Mouse (Mus musculus) ES-E14 (cell line): Measurements from ENCODE around the gene Ddx51. TPM values are rescaled to one million over a fixed set of nuclear protein-coding genes. Genes with fewer than 3 reads are reported as not detected.
A peak's percentile ranks its signal among the peaks of the same experiment; 100 is the strongest.

ENCODE experiments used
- DNase-seq: peaks from one replicate; pipeline ENCODE4 v3.0.0-alpha.2; 2013; ENCODE audit warnings: low read depth, low spot score
- H3K27ac ChIP-seq: 2 replicates; pipeline ENCODE4 v1.5.1; 2012; ENCODE audit warnings: low read depth, mild to moderate bottlenecking, low read length, moderate library complexity, mixed read lengths; ENCODE audit not compliant: poor library complexity, insufficient read depth, severe bottlenecking
- H3K36me3 ChIP-seq: 2 replicates; pipeline ENCODE4 v1.6.1; 2012; ENCODE audit warnings: mild to moderate bottlenecking, low read length, moderate library complexity, mixed read lengths; ENCODE audit not compliant: control insufficient read depth, poor library complexity, insufficient read depth, severe bottlenecking
- H3K4me1 ChIP-seq, 2 experiments: fragments of 150-350 bp in 1 of 2; sonication (generic) in 1 of 2; 2 replicates each; pipeline ENCODE4 v1.6.1; 2012; ENCODE audit warnings: low read length in 2 of 2, mild to moderate bottlenecking in 1 of 2, mixed read lengths in 1 of 2; ENCODE audit not compliant: control insufficient read depth in 2 of 2, insufficient read depth in 2 of 2, poor library complexity in 1 of 2
- H3K4me3 ChIP-seq, 2 experiments: fragments of 150-350 bp in 1 of 2; sonication (generic) in 1 of 2; 2 replicates each; pipeline ENCODE4 v1.5.1; 2012; ENCODE audit warnings: low read length in 2 of 2, low read depth in 1 of 2, mild to moderate bottlenecking in 1 of 2, mixed read lengths in 1 of 2; ENCODE audit not compliant: insufficient read depth in 1 of 2, poor library complexity in 1 of 2, severe bottlenecking in 1 of 2
- H3K9ac ChIP-seq: 2 replicates; pipeline ENCODE4 v1.6.1; 2012; ENCODE audit warnings: low read depth, mild to moderate bottlenecking, low read length, mixed read lengths; ENCODE audit not compliant: poor library complexity, insufficient read depth, severe bottlenecking
- H3K9me3 ChIP-seq: fragments of 150-350 bp; sonication (generic); 2 replicates; pipeline ENCODE4 v1.6.1; 2012; ENCODE audit warnings: low read depth, mild to moderate bottlenecking, low read length; ENCODE audit not compliant: control insufficient read depth, insufficient read depth
- CHD2 ChIP-seq: IDR thresholded peaks from 2 replicates; pipeline ENCODE4 v1.6.1; 2014; ENCODE audit warnings: mild to moderate bottlenecking, low read depth, low read length, inconsistent platforms
- HCFC1 ChIP-seq: IDR thresholded peaks from 2 replicates; pipeline ENCODE4 v1.6.1; 2012; ENCODE audit warnings: low read length, inconsistent platforms, borderline replicate concordance; ENCODE audit not compliant: insufficient read depth
- MAFK ChIP-seq: IDR thresholded peaks from 2 replicates; pipeline ENCODE4 v1.6.1; 2014; ENCODE audit warnings: mild to moderate bottlenecking, low read depth, low read length, inconsistent platforms; ENCODE audit not compliant: insufficient read depth
- ZC3H11A ChIP-seq: IDR thresholded peaks from 2 replicates; pipeline ENCODE4 v1.6.1; 2012; ENCODE audit warnings: low read depth, mild to moderate bottlenecking, inconsistent platforms, low read length, borderline replicate concordance
- ZNF384 ChIP-seq: IDR thresholded peaks from 2 replicates; pipeline ENCODE4 v1.6.1; 2012; ENCODE audit warnings: low read depth, low read length, inconsistent platforms
- in situ Hi-C, 2 experiments: fragments of 600-800 bp; cut with MboI; formaldehyde crosslinking; loops; one replicate each; pipeline ENCODE4 v1.15.1; 2025; ENCODE audit warnings: low sequenced_read_pairs in 2 of 2, inconsistent platforms in 1 of 2; ENCODE audit not compliant: unreplicated experiment in 2 of 2
- total RNA-seq: library from RNA; depleted of rRNA; stranded (reverse); fragments of 300-350 nt; gene quantifications from 2 replicates; pipeline ENCODE4 v1.2.3, GENCODE M21; 2012

Gene Ddx51
- total RNA-seq, 1 experiment: 32.4 TPM

GRCm38 (mm10) chr5:110628156-110628555 lies 25.1 kb upstream of the Ddx51 start:
- TF ChIP-seq CHD2 (no peak), MAFK (no peak), ZC3H11A (no peak), HCFC1 (no peak), ZNF384 (no peak)
- Histone ChIP-seq H3K9me3 (no peaks in the 10 kb centered on the region), H3K36me3 (no peaks in the 10 kb centered on the region), H3K27ac (no peak overlapping the region), H3K4me1 (peaks cover 0 to 2% of the 10 kb centered on the region in 2 experiments; a peak in 2 of 4 replicates), H3K9ac (no peak overlapping the region; the same call in 1 of the 2 replicates), H3K4me3 (peak overlapping the region; percentile 1 to 29; a peak in 3 of 4 replicates)
- no peak for DNase-seq
- in situ Hi-C loops: no loop called here

GRCm38 (mm10) chr5:110629525-110630120 lies 23.6 kb upstream of the Ddx51 start:
- Histone ChIP-seq H3K9ac (no peak overlapping the region), H3K4me1 (peaks cover 0 to 2% of the 10 kb centered on the region in 2 experiments; a peak in 2 of 4 replicates), H3K9me3 (no peaks in the 10 kb centered on the region), H3K27ac (no peak overlapping the region), H3K4me3 (no peak overlapping the region), H3K36me3 (no peaks in the 10 kb centered on the region)
- no peak for DNase-seq
- in situ Hi-C loops: loop anchor here (5.0 to 10.0 kb wide), 2 partner anchors 132 to 275 kb away; no protein-coding TSS in a partner anchor
- TF ChIP-seq CHD2 (no peak), HCFC1 (no peak), ZC3H11A (no peak), ZNF384 (no peak)

- Histone ChIP-seq H3K9ac (no peak overlapping the region), H3K9me3 (no peaks in the 10 kb centered on the region), H3K36me3 (no peaks in the 10 kb centered on the region), H3K27ac (no peak overlapping the region), H3K4me3 (no peak overlapping the region), H3K4me1 (peaks cover 0 to 5% of the 10 kb centered on the region in 2 experiments; a peak in 1 of 4 replicates)
- in situ Hi-C loops: loop anchor here (5.0 to 10.0 kb wide), 2 partner anchors 279 to 281 kb away; no protein-coding TSS in a partner anchor
- no peak for TF ChIP-seq CHD2
- peak; percentile 89 for TF ChIP-seq ZNF384
- peak; percentile 80 for TF ChIP-seq ZC3H11A
- no peak for TF ChIP-seq MAFK
- peak; percentile 37 for DNase-seq
Measured at GRCm38 (mm10) chr5:110635951-110636707, 17.1 kb upstream of the Ddx51 start.

GRCm38 (mm10) chr5:110638306-110639074 lies 14.8 kb upstream of the Ddx51 start:
- Histone ChIP-seq H3K4me1 (peaks cover 0 to 5% of the 10 kb centered on the region in 2 experiments; a peak in 1 of 4 replicates), H3K27ac (no peak overlapping the region; the same call in 1 of the 2 replicates), H3K36me3 (no peaks in the 10 kb centered on the region), H3K4me3 (peak overlapping the region; percentile 43 to 66; a peak in 3 of 4 replicates), H3K9ac (peak overlapping the region; percentile 63; the same call in 1 of the 2 replicates), H3K9me3 (no peaks in the 10 kb centered on the region; the same call in 1 of the 2 replicates)
- TF ChIP-seq ZNF384 (no peak), HCFC1 (no peak), ZC3H11A (no peak)
- DNase-seq: no peak
- in situ Hi-C loops: loop anchor here (5.0 to 10.0 kb wide), 2 partner anchors 281 to 284 kb away; no protein-coding TSS in a partner anchor
